Mouse (Mus musculus) CH12.LX (cell line): ENCODE measurements around the gene Khdrbs2. TPM values are rescaled to one million over a fixed set of nuclear protein-coding genes. Genes with fewer than 3 reads are reported as not detected.

Source experiments
- DNase-seq: peaks from one replicate; pipeline ENCODE4 v3.0.0-alpha.2; 2013; ENCODE audit errors: extremely low read depth
- H3K27ac ChIP-seq: 2 replicates; pipeline ENCODE4 v1.5.1; 2012; ENCODE audit warnings: low read depth, mild to moderate bottlenecking, control low read depth, moderate library complexity; ENCODE audit not compliant: insufficient read depth
- H3K27me3 ChIP-seq: replicated peaks from 2 replicates; pipeline ENCODE3; 2012; ENCODE audit warnings: inconsistent platforms
- H3K36me3 ChIP-seq, 2 experiments: replicated peaks in 1 of 2; 2 replicates each; pipeline versions ENCODE3 to v1.6.1; 2012; ENCODE audit warnings: inconsistent platforms in 1 of 2, low read length in 1 of 2, mild to moderate bottlenecking in 1 of 2, mixed read lengths in 1 of 2, moderate library complexity in 1 of 2; ENCODE audit not compliant: control insufficient read depth in 1 of 2, insufficient read depth in 1 of 2
- H3K4me1 ChIP-seq, 2 experiments: 2 replicates each; pipeline ENCODE4 v1.6.1; 2012; ENCODE audit warnings: inconsistent platforms in 1 of 2, moderate library complexity in 1 of 2; ENCODE audit not compliant: insufficient read depth in 2 of 2, control insufficient read depth in 1 of 2
- H3K4me2 ChIP-seq: 2 replicates; pipeline ENCODE4 v1.6.1; 2012; ENCODE audit warnings: low read depth, mild to moderate bottlenecking, control low read depth; ENCODE audit not compliant: poor library complexity, insufficient read depth, severe bottlenecking
- H3K4me3 ChIP-seq, 3 experiments: fragments of 150-350 bp in 1 of 3; sonication (generic) in 1 of 3; replicated peaks in 1 of 3; 2 replicates each; pipeline versions ENCODE3 to v1.5.1; 2011 to 2012; ENCODE audit warnings: low read depth in 2 of 3, low read length in 2 of 3, mild to moderate bottlenecking in 2 of 3, moderate library complexity in 2 of 3, control low read depth in 1 of 3, improper control_type of control experiment in 1 of 3, inconsistent platforms in 1 of 3, mixed read lengths in 1 of 3; ENCODE audit not compliant: poor library complexity in 1 of 3
- H3K79me2 ChIP-seq: replicated peaks from 2 replicates; pipeline ENCODE4 v1.6.1; 2012; ENCODE audit warnings: mild to moderate bottlenecking, moderate library complexity; ENCODE audit not compliant: control insufficient read depth, poor library complexity, insufficient read depth, severe bottlenecking; ENCODE audit errors: extremely low read depth
- H3K9ac ChIP-seq: 2 replicates; pipeline ENCODE4 v1.6.1; 2012; ENCODE audit warnings: low read depth, mild to moderate bottlenecking, control low read depth, moderate library complexity; ENCODE audit not compliant: insufficient read depth
- H3K9me3 ChIP-seq: replicated peaks from 2 replicates; pipeline ENCODE3; 2012; ENCODE audit warnings: low read length, inconsistent platforms, mixed read lengths
- CHD1 ChIP-seq: IDR thresholded peaks from 2 replicates; pipeline ENCODE4 v1.6.1; 2012; ENCODE audit warnings: low read depth, low read length, improper control_type of control experiment, inconsistent platforms
- CTCF ChIP-seq, 2 experiments: IDR thresholded peaks in 1 of 2; conservative IDR thresholded peaks in 1 of 2; 2 replicates each; pipeline ENCODE4 v1.5.1; 2011 to 2012; ENCODE audit warnings: low read depth in 2 of 2, low read length in 2 of 2, improper control_type of control experiment in 1 of 2, inconsistent platforms in 1 of 2, mild to moderate bottlenecking in 1 of 2, moderate library complexity in 1 of 2
- EP300 ChIP-seq: IDR thresholded peaks from 2 replicates; pipeline ENCODE4 v1.6.1; 2011; ENCODE audit warnings: low read length, improper control_type of control experiment
- GABPA ChIP-seq: IDR thresholded peaks from 2 replicates; pipeline ENCODE4 v1.6.1; 2012; ENCODE audit warnings: low read depth, low read length, improper control_type of control experiment, inconsistent platforms; ENCODE audit not compliant: insufficient replicate concordance
- HCFC1 ChIP-seq: IDR thresholded peaks from 2 replicates; pipeline ENCODE4 v1.6.1; 2012; ENCODE audit warnings: low read depth, mild to moderate bottlenecking, inconsistent platforms, low read length, improper control_type of control experiment
- IRF4 ChIP-seq: IDR thresholded peaks from 2 replicates; pipeline ENCODE4 v1.6.1; 2014; ENCODE audit warnings: low read depth, mild to moderate bottlenecking, inconsistent platforms, low read length, improper control_type of control experiment
- MAFK ChIP-seq: IDR thresholded peaks from 2 replicates; pipeline ENCODE4 v1.6.1; 2011; ENCODE audit warnings: low read length, improper control_type of control experiment; ENCODE audit not compliant: insufficient replicate concordance
- MAX ChIP-seq: IDR thresholded peaks from 2 replicates; pipeline ENCODE4 v1.6.1; 2011; ENCODE audit warnings: low read length, improper control_type of control experiment
- MAZ ChIP-seq: IDR thresholded peaks from 2 replicates; pipeline ENCODE4 v1.6.1; 2012; ENCODE audit warnings: low read depth, mild to moderate bottlenecking, inconsistent platforms, low read length, improper control_type of control experiment, moderate library complexity
- MEF2A ChIP-seq: IDR thresholded peaks from 2 replicates; pipeline ENCODE4 v1.6.1; 2014; ENCODE audit warnings: low read depth, mild to moderate bottlenecking, inconsistent platforms, low read length, improper control_type of control experiment, borderline replicate concordance
- MYC ChIP-seq: IDR thresholded peaks from 2 replicates; pipeline ENCODE4 v1.6.1; 2011; ENCODE audit warnings: low read depth, mild to moderate bottlenecking, improper control_type of control experiment, low read length
- NRF1 ChIP-seq: IDR thresholded peaks from 2 replicates; pipeline ENCODE4 v1.6.1; 2014; ENCODE audit warnings: low read depth, mild to moderate bottlenecking, inconsistent platforms, low read length, improper control_type of control experiment, moderate library complexity
- POLR2A ChIP-seq: IDR thresholded peaks from 2 replicates; pipeline ENCODE4 v1.6.1; 2011; ENCODE audit warnings: low read depth, mild to moderate bottlenecking, improper control_type of control experiment, low read length
- TBP ChIP-seq: conservative IDR thresholded peaks from 2 replicates; pipeline ENCODE4 v1.6.1; 2011; ENCODE audit warnings: low read depth, low read length, improper control_type of control experiment
- UBTF ChIP-seq: IDR thresholded peaks from 2 replicates; pipeline ENCODE4 v1.6.1; 2012; ENCODE audit warnings: low read depth, mild to moderate bottlenecking, inconsistent platforms, low read length, improper control_type of control experiment, moderate library complexity
- USF1 ChIP-seq: IDR thresholded peaks from 2 replicates; pipeline ENCODE4 v1.6.1; 2014; ENCODE audit warnings: low read depth, mild to moderate bottlenecking, inconsistent platforms, low read length, improper control_type of control experiment
- ZMIZ1 ChIP-seq: IDR thresholded peaks from 2 replicates; pipeline ENCODE4 v1.6.1; 2012; ENCODE audit warnings: low read depth, mild to moderate bottlenecking, inconsistent platforms, low read length, improper control_type of control experiment
- ZNF384 ChIP-seq: IDR thresholded peaks from 2 replicates; pipeline ENCODE4 v1.6.1; 2012; ENCODE audit warnings: low read depth, low read length, improper control_type of control experiment, inconsistent platforms
- dilution Hi-C: fragments of 300-500 bp; cut with MboI; formaldehyde crosslinking; loops from 2 replicates; pipeline ENCODE4 v1.14.3; 2020; ENCODE audit warnings: low sequenced_read_pairs; ENCODE audit not compliant: extremely low pct_unique_long_range_greater_than_20kb, extremely low pct_ligation_motif_present
- in situ Hi-C: fragments of 300-500 bp; cut with MboI; formaldehyde crosslinking; loops from 3 replicates; pipeline ENCODE4 v1.14.3; 2019; ENCODE audit warnings: low sequenced_read_pairs, low pct_ligation_motif_present, low pct_unique_long_range_greater_than_20kb, mixed read lengths
- polyA plus RNA-seq: library from polyadenylated mRNA; unstranded; fragments of >175 nt; gene quantifications from 2 replicates; pipeline ENCODE4 v1.2.1, GENCODE M21; 2012; ENCODE audit warnings: low read depth; ENCODE audit not compliant: insufficient read length
- total RNA-seq, 2 experiments: library from RNA; depleted of rRNA; stranded (reverse); fragments of 300-350 nt in 1 of 2; fragments of >200 nt in 1 of 2; gene quantifications; 2 replicates each; pipeline ENCODE4 v1.2.3; 2012 to 2014

Khdrbs2 gene
- total and polyA plus RNA-seq, 3 experiments = not detected

DNA sequence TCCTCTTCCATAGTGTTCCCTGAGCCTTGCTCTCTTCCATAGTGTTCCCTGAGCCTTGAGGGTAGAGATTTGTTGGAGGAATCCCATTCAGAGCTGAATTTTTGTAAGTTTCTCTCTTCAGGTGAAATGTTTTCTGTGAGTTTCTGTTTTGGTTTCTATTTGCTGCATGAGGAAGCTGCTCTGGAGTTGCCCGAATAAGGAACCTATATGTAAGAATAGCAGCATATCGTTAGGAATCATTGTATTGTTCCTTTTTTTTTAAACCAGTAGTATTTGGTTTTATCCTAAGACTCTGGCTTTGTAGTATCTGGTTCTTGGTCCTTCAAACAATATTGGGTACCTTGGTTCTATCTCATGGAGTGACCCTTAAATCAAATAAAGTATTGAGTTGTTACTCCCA lies 77.1 kb downstream of the Khdrbs2 start:
- in situ Hi-C loops = no loop called here
- no peak overlapping the region for H3K4me2 ChIP-seq
- no peak overlapping the region for H3K27ac ChIP-seq
- no peaks in the 10 kb centered on the region for H3K36me3 ChIP-seq
- no peak for TF ChIP-seq POLR2A
- TF ChIP-seq UBTF = no peak
- TF ChIP-seq CTCF (conservative IDR thresholded peaks at IDR 0.05 in 1 of 2, IDR thresholded peaks at IDR 0.05 in 1 of 2; ENCODE audit: low read depth in 2 of 2, low read length in 2 of 2) = no peak
- TF ChIP-seq TBP = no peak
- no peak for TF ChIP-seq USF1
- TF ChIP-seq MAZ = no peak
- no peak for TF ChIP-seq ZNF384
- no peak for TF ChIP-seq NRF1
- no peak for TF ChIP-seq IRF4
- no peak for TF ChIP-seq ZMIZ1
- no peak for TF ChIP-seq CHD1
- no peak for TF ChIP-seq MAX
- no peak for TF ChIP-seq MEF2A
- no peak for TF ChIP-seq EP300
- TF ChIP-seq, all 38 proteins: peak for 0
- Histone ChIP-seq H3K9me3 (peaks cover 21% of the 10 kb centered on the region), H3K4me1 (no peaks in the 10 kb centered on the region), H3K79me2 (no peaks in the 10 kb centered on the region), H3K4me3 (no peak overlapping the region), H3K27me3 (no peaks in the 10 kb centered on the region), H3K9ac (no peak overlapping the region)
- no peak for DNase-seq
- dilution Hi-C loops = no loop called here

DNA sequence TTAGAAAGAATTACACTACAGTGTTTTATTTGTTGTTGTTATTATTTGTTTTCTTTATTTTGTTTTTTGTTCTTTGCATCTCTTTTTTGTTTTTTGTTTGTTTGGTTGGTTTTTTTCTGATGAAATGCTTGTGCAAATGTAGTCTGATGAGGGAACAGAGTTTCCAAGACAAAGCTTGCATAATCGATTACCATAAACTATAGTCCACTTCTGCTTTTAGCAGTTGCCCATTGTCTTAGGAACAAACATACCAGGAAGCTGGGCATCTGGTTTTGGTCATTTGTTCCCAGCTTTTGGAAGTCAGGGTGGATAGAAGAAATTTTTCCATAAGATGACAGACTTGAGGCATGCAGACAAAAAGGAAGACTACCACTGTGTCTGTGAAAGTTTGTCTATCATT lies 77.8 kb downstream of the Khdrbs2 start:
- Histone ChIP-seq H3K79me2 (no peaks in the 10 kb centered on the region), H3K36me3 (no peaks in the 10 kb centered on the region), H3K4me1 (no peaks in the 10 kb centered on the region), H3K4me2 (no peak overlapping the region), H3K9me3 (peaks cover 21% of the 10 kb centered on the region), H3K27ac (no peak overlapping the region), H3K27me3 (no peaks in the 10 kb centered on the region), H3K9ac (no peak overlapping the region), H3K4me3 (no peak overlapping the region)
- TF ChIP-seq MYC (no peak), HCFC1 (no peak), GABPA (no peak), MAFK (no peak), MAZ (no peak), CTCF (conservative IDR thresholded peaks at IDR 0.05 in 1 of 2, IDR thresholded peaks at IDR 0.05 in 1 of 2; ENCODE audit: low read depth in 2 of 2, low read length in 2 of 2) (no peak), USF1 (no peak)
- in situ Hi-C loops = no loop called here
- DNase-seq = no peak
- dilution Hi-C loops = no loop called here
